Mouse (Mus musculus) layer of hippocampus, adult 8-10 months (tissue): Measurements from ENCODE around the gene Tas2r135. TPM values are rescaled to one million over a fixed set of nuclear protein-coding genes. Genes with fewer than 3 reads are reported as not detected.

Experiments used
- DNase-seq, 2 experiments: peaks; one replicate each; pipeline ENCODE4 v3.0.0; 2022; ENCODE audit warnings: low spot score in 2 of 2
- total RNA-seq, 4 experiments: library from RNA; stranded (reverse); gene quantifications; 2 replicates each; pipeline ENCODE4 v1.2.4; 2022

Tas2r135 gene
- total RNA-seq, 4 experiments from 2014 or later: 0.29 TPM; not detected in 3

DNA sequence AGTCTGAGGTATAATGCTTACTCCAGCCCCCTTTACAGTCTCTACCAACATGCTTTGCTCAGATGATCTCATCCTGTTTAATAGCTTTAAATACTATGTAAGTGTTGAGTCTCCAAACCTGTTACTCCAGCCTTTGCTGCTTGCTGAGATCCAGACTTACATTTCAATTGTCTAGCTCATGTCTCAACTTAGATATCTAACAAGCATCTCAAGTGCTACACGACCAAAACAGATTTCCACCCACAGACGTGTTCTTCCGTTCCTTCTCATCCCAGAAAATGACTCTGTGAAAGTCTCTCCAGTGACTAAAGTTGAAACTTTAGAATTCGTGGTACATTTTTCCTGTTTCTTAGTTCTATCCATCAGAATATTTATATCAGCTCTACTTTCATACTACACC lies 21.1 kb downstream of the Tas2r135 start:
- no peak for DNase-seq

DNA sequence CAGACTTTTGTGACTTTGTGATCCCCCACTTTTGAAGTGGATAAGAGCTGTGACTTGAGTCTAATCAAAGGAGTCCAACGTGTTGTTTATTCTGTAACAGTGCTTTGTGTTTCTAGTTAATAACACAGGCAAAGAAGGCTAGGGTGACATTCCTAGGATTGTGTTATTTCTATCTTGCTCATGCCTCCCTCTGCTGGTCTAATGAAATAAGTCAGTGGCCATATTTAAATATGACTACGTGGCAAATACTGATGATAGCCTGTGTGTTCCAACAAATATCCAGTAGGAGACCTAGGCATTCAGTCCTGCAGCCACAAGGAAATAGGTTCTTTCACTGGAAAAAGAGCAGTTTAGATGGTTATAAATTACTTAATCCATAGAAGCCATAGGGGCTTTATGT lies 28.3 kb downstream of the Tas2r135 start:
- DNase-seq: no peak

DNA sequence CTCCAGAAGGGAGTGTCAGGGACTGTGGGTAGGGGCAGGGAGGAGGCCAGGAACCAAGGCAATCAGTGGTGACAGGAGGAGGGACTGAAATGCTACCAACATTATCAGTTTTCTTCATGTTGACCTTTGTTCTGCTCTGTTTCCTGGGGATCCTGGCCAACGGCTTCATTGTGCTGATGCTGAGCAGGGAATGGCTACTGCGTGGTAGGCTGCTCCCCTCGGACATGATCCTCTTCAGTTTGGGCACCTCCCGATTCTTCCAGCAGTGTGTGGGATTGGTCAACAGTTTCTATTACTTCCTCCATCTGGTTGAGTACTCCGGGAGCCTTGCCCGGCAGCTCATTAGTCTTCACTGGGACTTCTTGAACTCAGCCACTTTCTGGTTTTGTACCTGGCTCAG lies 29.2 kb downstream of the Tas2r135 start, which contains the start of gene Tas2r126:
Tas2r126 (plus strand) TSS at position 90 of the 400 bp plus-strand sequence.
- no peak for DNase-seq

DNA sequence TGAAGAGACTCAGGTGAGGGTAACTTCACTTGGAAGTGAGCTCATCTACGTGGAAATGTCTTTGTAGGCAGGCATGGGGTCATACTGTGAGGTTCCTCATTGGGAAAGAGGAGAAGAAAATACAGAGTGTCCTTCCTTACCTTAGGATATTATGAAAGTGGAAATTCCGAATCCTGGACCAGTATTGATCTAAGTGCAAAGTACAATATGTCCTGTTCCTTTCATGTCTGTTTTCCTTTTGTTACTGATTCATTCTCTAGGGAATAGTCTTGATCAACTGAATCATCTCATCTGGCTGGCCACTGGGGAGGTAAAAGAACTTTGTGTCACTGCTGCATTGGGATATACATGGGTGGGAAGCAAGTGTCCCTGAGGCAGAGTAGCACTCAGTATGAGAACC lies 30.3 kb downstream of the Tas2r135 start:
- no peak for DNase-seq

DNA sequence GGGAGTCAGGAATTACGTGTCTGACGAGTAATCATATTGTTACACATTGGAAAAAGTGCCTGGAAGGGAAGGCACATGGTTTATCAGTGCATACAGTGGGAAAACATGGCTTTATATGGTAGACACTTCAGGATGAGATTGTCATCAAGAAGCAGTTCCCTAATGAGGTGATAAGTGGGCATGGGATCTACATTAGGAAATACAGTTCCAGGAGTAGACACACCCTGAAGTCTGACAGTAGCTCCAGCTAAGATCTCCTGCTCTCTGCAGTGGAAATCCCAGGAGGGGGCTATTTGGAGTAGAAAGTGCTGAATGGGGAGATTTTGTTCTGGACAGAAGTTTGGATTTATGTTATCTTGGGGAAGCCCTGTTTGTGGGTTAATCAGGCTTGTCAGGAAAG lies 36.2 kb downstream of the Tas2r135 start:
- no peak for DNase-seq

DNA sequence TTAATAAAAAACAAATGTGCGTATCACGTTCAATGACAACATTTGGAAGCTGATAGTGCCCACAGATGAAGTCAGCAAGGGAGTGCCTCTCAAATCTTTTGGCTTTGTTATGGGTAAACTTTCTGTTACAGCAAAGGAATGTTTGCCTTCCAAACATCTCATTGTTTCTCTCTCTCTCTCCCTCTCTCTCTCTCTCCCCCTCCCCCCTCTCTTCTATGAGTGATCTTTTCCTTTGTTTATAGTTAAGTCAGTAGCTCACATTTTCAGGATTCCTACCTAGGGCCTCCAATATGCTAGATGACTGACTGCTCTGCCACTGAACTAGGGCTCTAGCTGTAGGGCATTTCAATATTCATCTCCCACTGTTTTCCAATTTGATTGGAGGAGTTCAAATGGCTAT lies 39.3 kb downstream of the Tas2r135 start:
- no peak for DNase-seq

DNA sequence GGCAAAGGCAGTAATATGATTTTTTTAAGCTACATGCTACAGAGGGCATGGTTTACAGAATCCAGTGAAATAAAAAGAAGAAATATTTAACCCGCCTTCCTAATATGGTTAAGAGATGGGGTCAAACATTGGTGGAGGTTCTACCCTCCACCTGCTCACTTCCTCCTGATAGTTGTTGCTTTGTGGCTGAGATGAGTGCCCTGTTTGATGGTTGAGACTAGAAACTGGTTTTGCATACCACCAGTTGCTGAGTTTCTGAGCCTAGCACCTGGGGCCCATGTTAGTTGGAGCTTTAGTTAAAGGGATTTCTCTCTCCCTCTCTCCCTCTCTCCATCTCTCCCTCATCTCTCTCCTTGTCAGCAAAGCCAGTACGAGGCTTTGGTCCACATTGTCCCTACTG lies 42.1 kb downstream of the Tas2r135 start:
- no peak for DNase-seq

Other genes starting within 250 kb of the Tas2r135 start
- not detected for gene Tas2r144, start 190.1 kb upstream of the Tas2r135 start, total RNA-seq
- 10 to 100 TPM in 2 of 4 experiments, 1 to 10 TPM in 2; 7.5 to 12.2 (median 10.3) TPM for gene Gstk1, start 159.5 kb upstream of the Tas2r135 start, total RNA-seq
- gene Tmem139, start 143.5 kb upstream of the Tas2r135 start, total RNA-seq: not detected
- gene Casp2, start 140.4 kb upstream of the Tas2r135 start, total RNA-seq: 10 to 100 TPM; 22.1 to 26.1 (median 22.7) TPM
- 1 to 10 TPM; 2.9 to 4.3 (median 3.4) TPM for gene Clcn1, start 118.7 kb upstream of the Tas2r135 start, total RNA-seq
- 10 to 100 TPM; 72.3 to 80.0 (median 75.9) TPM for gene Fam131b, start 80.8 kb upstream of the Tas2r135 start, total RNA-seq
- 10 to 100 TPM; 36.5 to 52.5 (median 44.5) TPM for gene Zyx, start 55.8 kb upstream of the Tas2r135 start, total RNA-seq
- under 1 TPM; 0.14 to 0.36 (median 0.15) TPM for gene Epha1, start 32.2 kb upstream of the Tas2r135 start, total RNA-seq
- gene Tas2r143, start 5.2 kb upstream of the Tas2r135 start, total RNA-seq: not detected
- not detected for gene Tas2r126, start 29.1 kb downstream of the Tas2r135 start, total RNA-seq
- gene Olfr458, start 59.8 kb downstream of the Tas2r135 start, total RNA-seq: not detected
- gene Olfr457, start 70.9 kb downstream of the Tas2r135 start, total RNA-seq: not detected
- not detected for gene Olfr456, start 81.8 kb downstream of the Tas2r135 start, total RNA-seq
- gene Olfr455, start 142.2 kb downstream of the Tas2r135 start, total RNA-seq: not detected
- not detected for gene Tcaf3, start 192.3 kb downstream of the Tas2r135 start, total RNA-seq
- gene Tcaf2, start 239.8 kb downstream of the Tas2r135 start, total RNA-seq: 1 to 10 TPM in 1 of 4 experiments, under 1 TPM in 3; 0.74 to 1.1 (median 0.89) TPM